ENCODE assay signal across 15 mouse cellular contexts in genomic region chr16:44667118-44667517, GRCm38 (mm10). TPM values are rescaled to one million over a fixed set of nuclear protein-coding genes. Genes with fewer than 3 reads are reported as not detected.
A peak's percentile ranks its signal among the peaks of the same experiment; 100 is the strongest.
DNase-seq lines count a peak whose midpoint lies in the region; ATAC-seq and TF ChIP-seq lines count a peak whose summit lies in the region.
"Had no signal": no experiment of that assay in that cellular context is flagged by ENCODE, and none has a peak within 500 bp of the region (broad histone marks: within the 10 kb centered on the region; RNA-seq: fewer than 3 reads in every experiment).

No protein-coding gene starts in this region.

- no peak overlapping the region for H3K4me2 ChIP-seq in stomach, embryonic 14.5 days (replicated peaks; ENCODE audit: low read depth, low read length)
- no peak overlapping the region for H3K4me2 ChIP-seq in stomach, postnatal 0 days (replicated peaks; ENCODE audit: low read depth)
- H3K4me2 ChIP-seq in hindbrain, postnatal 0 days (ENCODE audit: low read depth, low read length): no peak overlapping the region
- H3K4me2 ChIP-seq: liver, embryonic 12.5 days; midbrain, embryonic 13.5 days had no signal

- no peak overlapping the region for H3K4me3 ChIP-seq in stomach, embryonic 14.5 days (ENCODE audit: low read depth, low read length)
- H3K4me3 ChIP-seq in stomach, postnatal 0 days (ENCODE audit: low read depth, low read length): no peak overlapping the region
- no peak overlapping the region for H3K4me3 ChIP-seq in hindbrain, postnatal 0 days (ENCODE audit: low read length)
- no peak overlapping the region for H3K4me3 ChIP-seq in kidney, adult 2 months (ENCODE audit: insufficient read depth, low read depth, low read length)
- H3K4me3 ChIP-seq: heart, adult 2 months; liver, embryonic 12.5 days; midbrain, embryonic 13.5 days had no signal

- peaks cover 17% of the 10 kb centered on the region for H3K4me1 ChIP-seq in stomach, embryonic 14.5 days (ENCODE audit: control insufficient read depth, insufficient read depth, low read length)
- 0 out of 2 replicates have a peak, but pooled peaks cover 3% of the 10 kb centered on the region for H3K4me1 ChIP-seq in stomach, postnatal 0 days (replicated peaks; ENCODE audit: control insufficient read depth, insufficient read depth)
- H3K4me1 ChIP-seq in hindbrain, postnatal 0 days (ENCODE audit: insufficient read depth, low read length): peaks cover 8% of the 10 kb centered on the region; the same call in 1 of the 2 replicates
- H3K4me1 ChIP-seq in kidney, adult 2 months (ENCODE audit: control insufficient read depth, insufficient read depth, low read length): no peaks in the 10 kb centered on the region; the same call in 1 of the 2 replicates
- H3K4me1 ChIP-seq: liver, embryonic 12.5 days had no signal

- no peaks in the 10 kb centered on the region for H3K27me3 ChIP-seq in stomach, embryonic 14.5 days (ENCODE audit: control insufficient read depth, insufficient read depth, low read length)
- no peaks in the 10 kb centered on the region for H3K27me3 ChIP-seq in stomach, postnatal 0 days (ENCODE audit: control insufficient read depth, insufficient read depth, low read length)
- H3K27me3 ChIP-seq in hindbrain, postnatal 0 days (ENCODE audit: insufficient read depth, low read length): no peaks in the 10 kb centered on the region
- H3K27me3 ChIP-seq in kidney, adult 2 months (replicated peaks; ENCODE audit: control insufficient read depth, insufficient read depth, low read length): no peaks in the 10 kb centered on the region
- H3K27me3 ChIP-seq: liver, embryonic 12.5 days had no signal

- 45% methylated on average over 6 of the region's 6 CpGs for WGBS in stomach, embryonic 14.5 days
- WGBS in stomach, postnatal 0 days: 57% methylated on average over 6 of the region's 6 CpGs
- 44% methylated on average over 6 of the region's 6 CpGs for WGBS in hindbrain, postnatal 0 days
- WGBS in kidney, adult 2 months: 56% methylated on average over 6 of the region's 6 CpGs

- no peak for TF ChIP-seq POLR2A in kidney, adult 2 months (IDR thresholded peaks at IDR 0.05; ENCODE audit: low read depth, low read length)

- DNase-seq in cerebellum, postnatal 14 days: peak; percentile 24 to 34
- no peak for DNase-seq in cerebellum, adult 11 months
- DNase-seq in stomach, postnatal 0 days (ENCODE audit: low spot score): no peak
- peak; percentile 39 for DNase-seq in hindbrain, postnatal 0 days (ENCODE audit: low spot score)
- DNase-seq in left cerebral cortex, adult 11 months (ENCODE audit: low spot score): no peak
- DNase-seq in layer of hippocampus, postnatal 10 days (ENCODE audit: low spot score in 2 of 2): no peak
- no peak for DNase-seq in kidney, adult 2 months
- DNase-seq: cerebellum, adult 9-10 months; heart, adult 2 months; heart, postnatal 14 days; kidney, adult 8-10 months; lung, postnatal 14 days had no signal

- no peak for ATAC-seq in stomach, embryonic 14.5 days (ENCODE audit: insufficient number of reproducible peaks, insufficient read depth, low FRiP score, low read depth)
- no peak for ATAC-seq in stomach, postnatal 0 days (ENCODE audit: low FRiP score, low TSS enrichment)
- no peak for ATAC-seq in hindbrain, postnatal 0 days
- ATAC-seq: liver, embryonic 12.5 days had no signal

- no peak for TF ChIP-seq EP300 in stomach, postnatal 0 days (optimal IDR thresholded peaks at IDR 0.05)

- no peaks in the 10 kb centered on the region for H3K9me3 ChIP-seq in stomach, embryonic 14.5 days (ENCODE audit: control insufficient read depth, low read depth, low read length)
- H3K9me3 ChIP-seq in stomach, postnatal 0 days (ENCODE audit: control insufficient read depth, low read length): no peaks in the 10 kb centered on the region
- H3K9me3 ChIP-seq in hindbrain, postnatal 0 days (ENCODE audit: low read length): no peaks in the 10 kb centered on the region
- H3K9me3 ChIP-seq: liver, embryonic 12.5 days; midbrain, embryonic 13.5 days had no signal

- peak overlapping the region; percentile 6; the same call in 1 of the 2 replicates for H3K27ac ChIP-seq in stomach, embryonic 14.5 days (ENCODE audit: low read length)
- H3K27ac ChIP-seq in stomach, postnatal 0 days (replicated peaks): no peak overlapping the region
- H3K27ac ChIP-seq in hindbrain, postnatal 0 days: 0 out of 2 replicates have a peak overlapping the region, but pooled peaks have one; percentile 29
- no peak overlapping the region for H3K27ac ChIP-seq in kidney, adult 2 months (ENCODE audit: insufficient read depth, low read depth, low read length)
- H3K27ac ChIP-seq: heart, adult 2 months; liver, embryonic 12.5 days; midbrain, embryonic 13.5 days had no signal

- H3K9ac ChIP-seq in stomach, embryonic 14.5 days (replicated peaks; ENCODE audit: low read depth, low read length): no peak overlapping the region
- no peak overlapping the region for H3K9ac ChIP-seq in stomach, postnatal 0 days (ENCODE audit: low read length)
- no peak overlapping the region for H3K9ac ChIP-seq in hindbrain, postnatal 0 days (replicated peaks; ENCODE audit: low read length)
- H3K9ac ChIP-seq: liver, embryonic 12.5 days; midbrain, embryonic 13.5 days had no signal

- TF ChIP-seq CTCF in stomach, postnatal 0 days (IDR thresholded peaks at IDR 0.05; ENCODE audit: low read depth): no peak
- TF ChIP-seq CTCF in hindbrain, postnatal 0 days (IDR thresholded peaks at IDR 0.05; ENCODE audit: low read depth): no peak
- no peak for TF ChIP-seq CTCF in kidney, adult 2 months (conservative IDR thresholded peaks at IDR 0.05; ENCODE audit: insufficient read depth, insufficient read length, low read depth, low read length)

- H3K36me3 ChIP-seq in stomach, embryonic 14.5 days (ENCODE audit: control insufficient read depth, insufficient read depth, low read length): no peaks in the 10 kb centered on the region
- no peaks in the 10 kb centered on the region for H3K36me3 ChIP-seq in stomach, postnatal 0 days (ENCODE audit: control insufficient read depth, insufficient read depth, low read length)
- no peaks in the 10 kb centered on the region for H3K36me3 ChIP-seq in hindbrain, postnatal 0 days (ENCODE audit: insufficient read depth, low read length)
- no peaks in the 10 kb centered on the region for H3K36me3 ChIP-seq in kidney, adult 2 months (ENCODE audit: control insufficient read depth, insufficient read depth, low read length)
- H3K36me3 ChIP-seq: liver, embryonic 12.5 days; midbrain, embryonic 13.5 days had no signal

RNA-seq across cellular contexts. Expression of gene Nepro, which starts 57.0 kb away (rescaled TPM):
- polyA plus RNA-seq in stomach, embryonic 14.5 days (2014; fragmentation: Nextera tagmentation; extraction: Ambion mirVana): 9.3 and 10.0 TPM in 2 replicates
- 2.8 and 3.2 TPM in 2 replicates for polyA plus RNA-seq in stomach, postnatal 0 days (2015; fragmentation: Nextera tagmentation; extraction: Ambion mirVana)
- total RNA-seq in hindbrain, postnatal 0 days (2014; rRNA removed): 3.3 and 3.5 TPM in 2 replicates
- polyA plus RNA-seq in hindbrain, postnatal 0 days (2015; fragmentation: Nextera tagmentation; extraction: Ambion mirVana): 3.2 TPM in 2 replicates
- 1 to 10 TPM; 4.7 to 5.3 TPM for total RNA-seq in layer of hippocampus, postnatal 10 days (2021)
- 2.8 TPM in 2 replicates for polyA plus RNA-seq in kidney, adult 2 months (2012; rRNA removed)

Comparison
In these comparisons a context has a peak if more than half of its experiments do, and no peak if none do; other contexts are left out.
1. DNase-seq: peak in cerebellum, postnatal 14 days (2 of 2) and hindbrain, postnatal 0 days (single experiment); none in cerebellum, adult 11 months (single experiment), stomach, postnatal 0 days (single experiment), left cerebral cortex, adult 11 months (single experiment), layer of hippocampus, postnatal 10 days (0 of 2) and kidney, adult 2 months (single experiment).
2. H3K27ac ChIP-seq: peak in stomach, embryonic 14.5 days (single experiment) and hindbrain, postnatal 0 days (single experiment); none in stomach, postnatal 0 days (single experiment) and kidney, adult 2 months (single experiment).